Mouse (Mus musculus): ENCODE measurements at regions not wholly inside any gene's neighbourhood (a gene's known extent, or its start where the extent isn't known, plus 50 kb on each side); places are given as distances from the start of the nearest gene placed in this dataset.

DNA sequence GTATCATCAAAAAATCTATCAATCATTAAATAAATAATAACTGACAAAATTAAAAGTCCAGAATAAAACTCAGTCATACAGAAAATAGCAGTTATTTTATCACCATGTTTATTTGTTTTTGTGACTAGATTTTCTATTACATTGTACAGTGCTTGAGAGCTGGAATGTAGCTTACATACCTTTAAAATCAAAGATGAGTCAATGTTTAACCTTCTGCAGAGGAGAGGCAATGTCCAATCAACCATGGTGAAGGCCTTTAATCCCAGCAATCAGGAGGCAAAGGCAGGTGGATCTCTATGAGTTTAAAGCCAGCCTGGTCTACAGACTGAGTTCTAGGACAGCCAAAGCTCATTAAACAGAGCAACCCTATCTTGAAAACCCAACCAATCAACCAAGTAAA is 131.1 kb downstream of the Gm9733 start:
- TF ChIP-seq POLR2A (IDR thresholded peaks at IDR 0.05; ENCODE audit: insufficient read depth, low read depth, low read length) (no peak), CTCF (IDR thresholded peaks at IDR 0.05) (no peak), EP300 (IDR thresholded peaks at IDR 0.05; ENCODE audit: insufficient read depth, low read depth, low read length) (no peak)

Measured in heart, adult 2 months (tissue).